1 mouse cellular context compared by ENCODE assay signal in the genomic region with DNA sequence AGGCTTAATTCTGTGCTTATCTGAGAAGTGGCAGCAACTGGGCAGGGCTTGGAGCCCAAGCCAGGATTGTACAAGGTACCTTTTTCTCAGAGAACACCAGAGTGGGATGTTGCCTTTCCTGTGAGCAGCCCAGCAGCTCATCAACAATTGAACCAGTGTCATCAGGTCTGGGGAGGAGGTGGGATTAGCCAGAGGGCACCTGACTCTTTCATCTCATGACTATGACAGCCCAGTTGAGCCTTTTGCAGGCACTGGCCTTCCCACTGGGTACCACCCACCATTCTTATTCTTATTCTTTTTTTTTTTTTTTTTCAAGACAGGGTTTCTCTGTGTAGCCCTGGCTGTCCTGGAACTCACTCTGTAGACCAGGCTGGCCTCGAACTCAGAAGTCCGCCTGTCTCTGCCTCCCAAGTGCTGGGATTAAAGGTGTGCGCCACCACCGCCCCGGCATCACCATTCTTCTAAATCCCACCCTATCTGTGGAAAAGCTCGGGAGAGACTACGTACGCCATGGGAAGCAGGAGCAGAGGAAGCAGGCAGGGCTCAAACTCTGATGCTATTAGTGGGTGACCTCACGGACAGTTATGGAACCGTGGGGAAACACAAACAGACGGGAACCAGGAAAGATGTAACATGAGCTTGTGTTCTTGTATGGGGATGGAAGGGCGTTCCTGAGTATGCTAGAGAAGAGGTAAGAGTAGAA.
TF ChIP-seq lines count a peak whose summit lies in the region.

No protein-coding gene starts in this region.

TF ChIP-seq in ES-E14, 5 proteins besides CTCF, POLR2A, EP300 and RAD21:
- TF ChIP-seq MAFK (IDR thresholded peaks at IDR 0.05; ENCODE audit: insufficient read depth, low read depth, low read length) (no peak), ZNF384 (IDR thresholded peaks at IDR 0.05; ENCODE audit: low read depth, low read length) (peak; percentile 83)
